Mouse (Mus musculus) liver, embryonic 16.5 days (tissue): ENCODE measurements around the gene Sema6b. TPM values are rescaled to one million over a fixed set of nuclear protein-coding genes. Genes with fewer than 3 reads are reported as not detected.
"Not testable (repeated sequence)": the region's sequence is repeated elsewhere in the genome, so short reads cannot be mapped to it uniquely, and the experiment has no call there.

Source experiments
- ATAC-seq: fragments of 200-750 bp; cut with Nextera tagmentation; 2 replicates; pipeline ENCODE4 v1.8.0; 2017; ENCODE audit warnings: low read depth, mild to moderate bottlenecking, moderate number of reproducible peaks, moderate library complexity
- H3K27ac ChIP-seq: fragments of 300-500 bp; sonication (generic); 2 replicates; pipeline ENCODE4 v1.5.1; 2014; ENCODE audit warnings: mild to moderate bottlenecking, low read length
- H3K27me3 ChIP-seq: fragments of 300-500 bp; sonication (generic); 2 replicates; pipeline ENCODE4 v1.6.1; 2014; ENCODE audit warnings: low read depth, low read length, mixed read lengths; ENCODE audit not compliant: control insufficient read depth, insufficient read depth
- H3K36me3 ChIP-seq: fragments of 300-500 bp; sonication (generic); 2 replicates; pipeline ENCODE4 v1.6.1; 2014; ENCODE audit warnings: mild to moderate bottlenecking; ENCODE audit not compliant: control insufficient read depth, insufficient read depth
- H3K4me1 ChIP-seq: fragments of 300-500 bp; sonication (generic); 2 replicates; pipeline ENCODE4 v1.6.1; 2014; ENCODE audit warnings: low read depth, low read length, mixed read lengths; ENCODE audit not compliant: control insufficient read depth
- H3K4me2 ChIP-seq: fragments of 300-500 bp; sonication (generic); 2 replicates; pipeline ENCODE4 v1.6.1; 2014; ENCODE audit warnings: low read depth, low read length, mixed read lengths
- H3K4me3 ChIP-seq: fragments of 300-500 bp; sonication (generic); 2 replicates; pipeline ENCODE4 v1.5.1; 2014; ENCODE audit warnings: low read depth, mild to moderate bottlenecking, low read length
- H3K9ac ChIP-seq: fragments of 300-500 bp; sonication (generic); 2 replicates; pipeline ENCODE4 v1.6.1; 2014; ENCODE audit warnings: low read depth, low read length
- H3K9me3 ChIP-seq: fragments of 300-500 bp; sonication (generic); replicated peaks from 2 replicates; pipeline ENCODE4 v1.6.1; 2016; ENCODE audit warnings: low read length; ENCODE audit not compliant: control insufficient read depth
- WGBS: fragments of 180-500 bp; shearing (Covaris S2); extraction: QIAGEN DNeasy Blood & Tissue Kit; methylation state at CpG from one replicate; pipeline ENCODE4 v1.1.7; 2014; ENCODE audit not compliant: insufficient replicate concordance; 5-methylcytosine and 5-hydroxymethylcytosine counted together
- polyA plus RNA-seq: library from polyadenylated mRNA; unstranded; fragments of >200 nt; fragmentation: Nextera tagmentation; extraction: Ambion mirVana; gene quantifications from 2 replicates; pipeline ENCODE4 v1.2.1, GENCODE M21; 2015

Sema6b gene
- polyA plus RNA-seq, 1 experiment from 2014 or later, result 1.3 TPM

DNA sequence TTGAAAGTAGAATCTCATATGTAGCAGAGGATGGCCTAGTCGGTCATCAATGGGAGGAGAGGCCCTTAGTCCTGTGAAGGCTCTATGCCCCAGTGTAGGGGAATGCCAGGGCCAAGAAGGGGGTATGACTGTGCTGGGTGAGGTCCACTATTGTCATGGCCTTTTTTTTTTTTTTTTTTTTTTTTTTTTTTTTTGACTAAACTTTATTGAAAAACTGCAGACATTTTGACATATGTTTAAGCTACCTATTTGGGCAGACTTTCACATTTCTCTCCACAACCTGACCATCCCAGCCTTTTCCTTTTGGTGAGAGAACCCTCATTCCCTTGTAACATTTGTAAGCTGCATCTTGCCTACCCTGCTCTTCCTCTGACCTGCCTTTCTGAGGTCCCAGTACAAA, 47.8 kb downstream of the Sema6b start:
- Histone ChIP-seq H3K36me3 (peaks cover 12% of the 10 kb centered on the region), H3K27ac (no peak overlapping the region), H3K4me1 (no peaks in the 10 kb centered on the region), H3K9ac (no peak overlapping the region), H3K9me3 (no peaks in the 10 kb centered on the region), H3K4me3 (no peak overlapping the region), H3K27me3 (no peaks in the 10 kb centered on the region), H3K4me2 (no peak overlapping the region)
- WGBS, result 81% methylated on average over 1 of the region's 1 CpGs
- no peak for ATAC-seq

DNA sequence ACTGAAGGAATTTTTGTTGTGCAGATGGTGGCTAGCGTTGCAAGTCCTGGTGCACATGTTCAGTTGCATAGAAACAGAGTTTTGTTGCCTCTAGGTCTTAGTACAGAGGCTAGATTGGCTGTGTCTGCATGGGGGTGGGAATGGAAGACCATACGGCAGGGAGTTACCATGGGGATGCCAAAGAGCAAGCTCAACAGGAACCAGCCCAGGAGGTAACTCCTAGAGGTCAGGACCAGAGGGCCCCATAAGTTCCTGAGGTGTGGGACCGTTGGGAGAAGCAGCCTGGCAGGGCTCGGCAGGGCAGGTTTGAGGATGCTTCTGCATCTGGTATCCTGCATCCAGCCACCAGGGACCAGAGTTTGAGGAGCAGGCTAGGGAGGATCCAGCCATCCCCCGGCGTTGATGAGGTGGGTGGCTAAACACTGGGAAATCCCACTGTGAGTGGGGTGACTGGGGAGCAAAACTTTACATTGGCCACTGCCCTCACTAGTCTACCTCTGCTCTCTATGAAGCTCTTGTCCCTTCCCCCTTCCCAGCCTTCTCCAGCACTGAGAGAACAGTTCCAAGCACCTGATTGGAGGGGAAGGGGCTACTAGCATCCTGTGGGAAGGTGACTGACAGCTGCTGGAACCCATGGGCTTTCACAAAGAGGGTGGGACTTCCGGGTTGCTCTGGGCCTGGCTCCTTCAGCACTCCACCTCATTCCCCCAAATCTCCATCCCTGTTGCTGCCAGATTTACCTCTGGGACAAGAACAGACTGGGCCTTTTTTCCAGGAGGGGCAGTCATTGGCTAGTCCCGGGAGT, 59.2 kb downstream of the Sema6b start:
- peak overlapping the region; percentile 92 for H3K4me2 ChIP-seq
- no peak overlapping the region for H3K27ac ChIP-seq
- H3K9ac ChIP-seq, result peak overlapping the region; percentile 82
- H3K27me3 ChIP-seq, result no peaks in the 10 kb centered on the region
- no peaks in the 10 kb centered on the region for H3K9me3 ChIP-seq
- peak overlapping the region; percentile 80 for H3K4me3 ChIP-seq
- no peaks in the 10 kb centered on the region for H3K36me3 ChIP-seq
- no peak for ATAC-seq
- 28% methylated on average over 8 of the region's 8 CpGs for WGBS
- H3K4me1 ChIP-seq, result peaks cover 21% of the 10 kb centered on the region

GRCm38 (mm10) chr17:56079921-56080320, 60.2 kb downstream of the Sema6b start:
- under 1% methylated on average over 11 of the region's 11 CpGs for WGBS
- no peak for ATAC-seq
- peak overlapping the region; percentile 63 for H3K27ac ChIP-seq

GRCm38 (mm10) chr17:56078880-56079795, 61.0 kb downstream of the Sema6b start, which contains the start of gene Hdgfl2:
Gene Hdgfl2 (plus strand): TSS chr17:56079634.
- H3K36me3 ChIP-seq, result no peaks in the 10 kb centered on the region

More at GRCm38 (mm10) chr17:56079921-56080320, 60.2 kb downstream of the Sema6b start:
- H3K4me2 ChIP-seq, result peak overlapping the region; percentile 92
- H3K27me3 ChIP-seq, result no peaks in the 10 kb centered on the region
- peak overlapping the region; percentile 80 for H3K4me3 ChIP-seq
- H3K9ac ChIP-seq, result peak overlapping the region; percentile 82
- H3K9me3 ChIP-seq, result no peaks in the 10 kb centered on the region
- H3K36me3 ChIP-seq, result no peaks in the 10 kb centered on the region
- H3K4me1 ChIP-seq, result peaks cover 29% of the 10 kb centered on the region

DNA sequence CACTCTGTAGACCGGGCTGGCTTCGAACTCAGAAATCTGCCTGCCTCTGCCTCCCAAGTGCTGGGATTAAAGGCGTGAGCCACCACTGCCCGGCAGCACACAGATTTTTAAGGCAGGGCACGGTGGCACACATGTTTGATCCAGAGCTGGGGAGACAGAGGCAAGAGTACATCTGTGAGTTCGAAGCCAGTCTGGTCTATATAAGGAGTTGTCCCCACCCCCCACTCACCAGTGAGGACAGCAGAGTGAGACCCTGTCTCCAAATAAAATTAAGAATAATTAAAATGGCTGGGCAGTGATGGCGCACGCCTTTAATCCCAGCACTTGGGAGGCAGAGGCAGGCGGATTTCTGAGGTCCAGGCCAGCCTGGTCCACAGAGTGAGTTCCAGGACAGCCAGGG, 61.8 kb downstream of the Sema6b start:
- not testable (repeated sequence) for H3K36me3 ChIP-seq, ATAC-seq, H3K27me3 ChIP-seq, H3K9me3 ChIP-seq
- Histone ChIP-seq H3K27ac (peak overlapping the region; percentile 71), H3K4me3 (peak overlapping the region; percentile 46), H3K4me2 (peak overlapping the region; percentile 64), H3K4me1 (peaks cover 41% of the 10 kb centered on the region), H3K9ac (peak overlapping the region; percentile 42; the same call in 1 of the 2 replicates)
- WGBS, result 52% methylated on average over 9 of the region's 9 CpGs

More at GRCm38 (mm10) chr17:56078880-56079795, 61.0 kb downstream of the Sema6b start, which contains the start of gene Hdgfl2:
- peak; percentile 88 for ATAC-seq
- WGBS, result under 1% methylated on average over 61 of the region's 61 CpGs
- Histone ChIP-seq H3K4me3 (peak within 1 kb of the TSS; percentile 80), H3K27ac (peak within 1 kb of the TSS; percentile 71), H3K27me3 (no peaks in the 10 kb centered on the region), H3K4me2 (peak within 1 kb of the TSS; percentile 92), H3K9me3 (no peaks in the 10 kb centered on the region), H3K9ac (peak within 1 kb of the TSS; percentile 82), H3K4me1 (peaks cover 35% of the 10 kb centered on the region)

DNA sequence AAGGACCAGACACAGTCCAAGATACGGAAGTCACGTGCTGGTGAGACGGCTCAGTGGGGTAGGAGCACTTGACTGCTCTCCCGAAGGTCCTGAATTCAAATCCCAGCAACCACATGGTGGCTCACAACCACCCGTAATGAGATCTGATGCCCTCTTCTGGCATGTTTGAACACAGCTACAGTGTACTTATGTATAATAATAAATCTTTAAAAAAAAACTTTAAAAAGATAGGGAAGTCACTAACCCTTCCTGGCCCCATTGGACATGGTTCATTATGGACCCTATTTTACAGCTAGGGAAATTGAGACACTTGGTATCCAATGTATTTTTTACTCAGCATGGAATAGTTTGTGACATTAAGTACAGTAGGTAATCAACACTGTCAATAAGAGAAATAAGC, 62.6 kb downstream of the Sema6b start:
- WGBS, result 76% methylated on average over 5 of the region's 5 CpGs
- Histone ChIP-seq H3K27me3 (no peaks in the 10 kb centered on the region), H3K36me3 (no peaks in the 10 kb centered on the region), H3K4me2 (no peak overlapping the region), H3K4me3 (no peak overlapping the region), H3K27ac (no peak overlapping the region), H3K9me3 (no peaks in the 10 kb centered on the region), H3K9ac (no peak overlapping the region), H3K4me1 (peaks cover 41% of the 10 kb centered on the region)
- no peak for ATAC-seq

- Histone ChIP-seq H3K9ac (peak within 1 kb of the TSS; percentile 76), H3K4me2 (peak within 1 kb of the TSS; percentile 98), H3K4me1 (peaks cover 25% of the 10 kb centered on the region), H3K9me3 (no peaks in the 10 kb centered on the region), H3K27ac (peak within 1 kb of the TSS; percentile 99), H3K27me3 (no peaks in the 10 kb centered on the region), H3K4me3 (peak within 1 kb of the TSS; percentile 86), H3K36me3 (peaks cover 11% of the 10 kb centered on the region)
- 0% methylated on average over 35 of the region's 35 CpGs for WGBS
- ATAC-seq, result peak; percentile 17
Measured at GRCm38 (mm10) chr17:56074827-56075208, 65.3 kb downstream of the Sema6b start, which contains the start of gene Ubxn6. Gene Ubxn6 (minus strand): TSS chr17:56075028.

GRCm38 (mm10) chr17:56074097-56074826, 65.9 kb downstream of the Sema6b start:
- H3K4me3 ChIP-seq, result peak overlapping the region; percentile 86
- peak overlapping the region; percentile 98 for H3K4me2 ChIP-seq
- peaks cover 25% of the 10 kb centered on the region for H3K4me1 ChIP-seq
- H3K27me3 ChIP-seq, result no peaks in the 10 kb centered on the region
- H3K27ac ChIP-seq, result peak overlapping the region; percentile 99
- H3K9me3 ChIP-seq, result no peaks in the 10 kb centered on the region
- peaks cover 17% of the 10 kb centered on the region for H3K36me3 ChIP-seq
- peak; percentile 17 for ATAC-seq
- WGBS, result 7% methylated on average over 22 of the region's 22 CpGs
- peak overlapping the region; percentile 76 for H3K9ac ChIP-seq
